Mouse (Mus musculus): ENCODE results near the gene Vmn2r56.

GRCm38 (mm10) chr7:12779782-12780150, 45.0 kb upstream of the Vmn2r56 start:
- no peak for TF ChIP-seq POLR2A (IDR thresholded peaks at IDR 0.05; ENCODE audit: extremely low read depth, insufficient read depth, low read length)
- TF ChIP-seq CTCF (IDR thresholded peaks at IDR 0.05; ENCODE audit: extremely low read depth, insufficient read depth, low read length): no peak

All from cortical plate, adult 2 months (tissue).